Mouse (Mus musculus) limb, embryonic 12.5 days (tissue): ENCODE results near the gene Hes2. TPM values are rescaled to one million over a fixed set of nuclear protein-coding genes. Genes with fewer than 3 reads are reported as not detected.

ENCODE experiments used
- ATAC-seq: fragments of 200-750 bp; cut with Nextera tagmentation; 2 replicates; pipeline ENCODE4 v1.8.0; 2017; ENCODE audit warnings: low read depth, moderate TSS enrichment; ENCODE audit not compliant: insufficient number of reproducible peaks, insufficient read depth, low FRiP score, low TSS enrichment
- H3K27ac ChIP-seq: fragments of 300-500 bp; sonication (generic); 2 replicates; pipeline ENCODE4 v1.5.1; 2016; ENCODE audit warnings: mild to moderate bottlenecking, moderate library complexity
- H3K27me3 ChIP-seq: fragments of 300-500 bp; sonication (generic); 2 replicates; pipeline ENCODE4 v1.6.1; 2016; ENCODE audit warnings: mild to moderate bottlenecking, moderate library complexity
- H3K36me3 ChIP-seq: fragments of 300-500 bp; sonication (generic); 2 replicates; pipeline ENCODE4 v1.6.1; 2016; ENCODE audit warnings: mild to moderate bottlenecking, moderate library complexity
- H3K4me1 ChIP-seq: fragments of 300-500 bp; sonication (generic); replicated peaks from 2 replicates; pipeline ENCODE4 v1.6.1; 2016
- H3K4me2 ChIP-seq: fragments of 300-500 bp; sonication (generic); 2 replicates; pipeline ENCODE4 v1.6.1; 2016; ENCODE audit warnings: mild to moderate bottlenecking, moderate library complexity
- H3K4me3 ChIP-seq: fragments of 300-500 bp; sonication (generic); replicated peaks from 2 replicates; pipeline ENCODE4 v1.5.1; 2016; ENCODE audit warnings: mild to moderate bottlenecking
- H3K9ac ChIP-seq: fragments of 300-500 bp; sonication (generic); replicated peaks from 2 replicates; pipeline ENCODE4 v1.6.1; 2016; ENCODE audit warnings: mild to moderate bottlenecking, moderate library complexity
- H3K9me3 ChIP-seq: fragments of 300-500 bp; sonication (generic); 2 replicates; pipeline ENCODE4 v1.6.1; 2016; ENCODE audit warnings: mild to moderate bottlenecking, moderate library complexity
- WGBS: fragments of 180-500 bp; shearing (Covaris S2); methylation state at CpG from one replicate; pipeline ENCODE4 v1.1.7; 2016; 5-methylcytosine and 5-hydroxymethylcytosine counted together
- polyA plus RNA-seq: library from polyadenylated mRNA; unstranded; fragments of >200 nt; fragmentation: Nextera tagmentation; extraction: Ambion mirVana; gene quantifications from 2 replicates; pipeline ENCODE4 v1.2.1, GENCODE M21; 2016

Hes2 gene
- polyA plus RNA-seq, 1 experiment from 2014 or later: not detected

DNA sequence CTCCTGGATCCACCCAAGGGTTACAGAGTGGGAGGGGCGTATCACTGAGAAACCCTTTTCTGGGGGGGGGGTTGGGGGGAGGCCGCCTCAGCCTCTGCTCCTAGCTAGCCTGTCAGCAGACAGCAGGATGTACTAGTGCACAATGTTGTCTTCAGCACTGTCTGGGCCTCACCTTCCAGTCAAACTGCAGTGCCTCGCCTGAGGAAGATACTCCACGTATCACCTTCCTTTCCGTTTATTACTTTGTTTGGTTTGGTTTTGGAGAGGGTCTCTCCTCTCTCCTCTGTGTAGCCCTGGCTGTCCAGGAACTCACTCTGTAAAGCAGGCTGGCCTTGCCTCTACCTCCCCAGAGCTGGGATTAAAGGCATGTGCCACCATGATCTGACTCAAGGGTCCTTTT is 25.5 kb upstream of the Hes2 start:
- 50% methylated on average over 5 of the region's 5 CpGs for WGBS
- Histone ChIP-seq H3K4me2 (no peak overlapping the region), H3K27me3 (peaks cover 92% of the 10 kb centered on the region), H3K9me3 (no peaks in the 10 kb centered on the region), H3K4me1 (peaks cover 32% of the 10 kb centered on the region), H3K9ac (no peak overlapping the region), H3K4me3 (no peak overlapping the region), H3K36me3 (no peaks in the 10 kb centered on the region), H3K27ac (no peak overlapping the region)
- ATAC-seq: no peak

DNA sequence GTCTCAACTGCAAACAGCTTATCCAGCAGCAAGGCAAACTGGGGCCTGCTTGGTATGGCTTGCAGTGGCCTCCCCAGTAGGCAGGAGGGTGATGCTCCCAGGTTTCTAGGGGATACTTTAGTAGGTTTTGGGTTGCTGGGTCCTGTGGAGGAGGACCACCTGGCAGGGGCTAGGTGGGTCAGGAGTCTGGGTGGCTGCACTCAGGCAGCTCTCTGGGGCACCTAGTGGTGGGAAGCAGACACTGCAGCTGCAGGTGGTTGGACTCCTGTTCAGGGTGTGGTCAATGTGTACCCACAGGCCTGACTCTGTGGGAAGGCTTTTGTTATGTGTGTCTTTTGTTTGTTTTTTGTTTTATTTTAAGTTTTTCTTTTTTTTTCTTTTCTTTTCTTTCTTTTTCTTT is 24.2 kb upstream of the Hes2 start:
- no peaks in the 10 kb centered on the region for H3K9me3 ChIP-seq
- no peak for ATAC-seq
- no peak overlapping the region for H3K4me3 ChIP-seq
- H3K4me1 ChIP-seq: peaks cover 38% of the 10 kb centered on the region
- H3K4me2 ChIP-seq: no peak overlapping the region
- peaks cover 90% of the 10 kb centered on the region for H3K27me3 ChIP-seq
- no peak overlapping the region for H3K9ac ChIP-seq
- H3K27ac ChIP-seq: no peak overlapping the region
- H3K36me3 ChIP-seq: no peaks in the 10 kb centered on the region

DNA sequence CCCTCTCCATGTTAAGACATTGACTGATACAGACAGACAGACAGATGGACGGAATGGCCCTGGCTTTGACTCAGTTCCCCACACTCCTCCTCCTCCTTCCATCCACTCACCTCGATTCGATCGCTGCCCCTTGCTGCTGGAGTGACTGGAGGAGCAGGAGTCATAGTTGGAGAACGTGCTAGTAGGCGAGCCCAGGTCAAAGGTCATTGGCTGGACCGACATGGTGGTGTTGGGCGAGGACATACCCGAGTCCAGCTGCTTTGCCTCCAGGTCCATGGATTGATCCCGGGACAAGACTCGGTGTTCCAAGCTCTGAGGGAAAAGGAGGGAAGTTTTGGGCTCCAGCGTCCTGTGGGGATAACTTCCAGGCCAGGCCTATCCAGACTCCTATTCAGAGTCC is 23.3 kb upstream of the Hes2 start:
- Histone ChIP-seq H3K27ac (no peak overlapping the region), H3K9me3 (no peaks in the 10 kb centered on the region), H3K36me3 (no peaks in the 10 kb centered on the region), H3K4me2 (no peak overlapping the region), H3K4me1 (peaks cover 34% of the 10 kb centered on the region), H3K9ac (no peak overlapping the region), H3K4me3 (no peak overlapping the region), H3K27me3 (peaks cover 87% of the 10 kb centered on the region)
- no peak for ATAC-seq
- 83% methylated on average over 12 of the region's 12 CpGs for WGBS

DNA sequence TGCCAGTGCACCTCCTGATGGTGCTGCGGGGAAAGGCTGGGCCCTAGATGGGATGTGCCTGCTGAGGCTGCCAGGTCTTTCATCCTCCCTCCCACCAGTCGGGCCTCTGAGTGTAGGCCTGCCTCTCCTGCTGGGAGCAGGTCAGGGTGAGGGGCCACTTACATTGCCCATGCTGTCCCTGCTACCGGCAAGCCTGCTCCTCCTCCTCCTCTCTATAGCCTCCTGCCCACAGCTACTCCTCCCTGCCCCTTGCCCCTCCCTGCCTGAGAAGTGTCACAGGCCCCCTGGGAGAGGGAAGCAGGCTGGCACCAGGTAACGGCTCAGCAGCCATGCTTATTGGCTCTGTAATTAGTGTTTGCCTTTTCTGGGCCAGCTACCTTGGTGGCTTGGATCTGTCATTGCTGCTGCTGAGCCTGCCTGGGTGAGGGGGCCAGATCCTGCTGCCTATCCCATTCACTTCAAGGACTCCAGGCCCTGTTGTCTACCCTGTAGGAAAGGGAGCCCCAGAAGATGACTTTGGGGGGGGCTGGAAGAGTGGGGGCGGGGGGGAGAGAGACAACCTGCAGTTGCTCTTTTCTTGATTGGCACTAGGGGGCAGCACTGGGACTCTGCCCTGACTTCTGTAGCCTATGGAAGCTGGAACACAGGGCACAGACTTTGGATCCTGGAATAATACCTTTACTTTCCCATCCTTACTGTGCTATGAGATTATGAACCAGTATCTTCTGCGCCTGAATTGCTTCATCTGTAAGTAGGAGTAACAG is 22.4 kb upstream of the Hes2 start:
- H3K27ac ChIP-seq: no peak overlapping the region
- H3K9me3 ChIP-seq: no peaks in the 10 kb centered on the region
- H3K4me2 ChIP-seq: no peak overlapping the region
- no peak overlapping the region for H3K4me3 ChIP-seq
- ATAC-seq: no peak
- H3K4me1 ChIP-seq: peaks cover 25% of the 10 kb centered on the region
- peaks cover 87% of the 10 kb centered on the region for H3K27me3 ChIP-seq
- WGBS: 29% methylated on average over 6 of the region's 6 CpGs
- no peaks in the 10 kb centered on the region for H3K36me3 ChIP-seq
- H3K9ac ChIP-seq: no peak overlapping the region

DNA sequence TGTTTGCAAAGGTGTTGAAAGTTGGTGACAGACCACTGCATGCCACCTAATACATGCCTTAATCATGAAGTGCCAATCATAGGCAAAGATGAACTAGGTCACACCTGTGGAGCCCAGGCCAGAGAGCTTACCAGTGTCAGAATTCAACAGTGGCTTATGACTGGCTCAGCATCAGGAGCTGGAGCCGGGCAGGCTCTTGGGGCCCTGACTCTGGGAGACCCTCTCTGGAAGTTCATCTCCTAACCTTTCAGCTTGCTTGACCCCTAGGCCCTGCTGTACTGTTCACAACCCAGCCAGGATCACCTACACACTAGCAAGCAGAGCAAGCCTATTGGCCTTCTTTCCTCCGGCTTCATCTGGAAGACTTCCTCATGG is 21.8 kb upstream of the Hes2 start:
- H3K27me3 ChIP-seq: peaks cover 87% of the 10 kb centered on the region
- no peaks in the 10 kb centered on the region for H3K9me3 ChIP-seq
- H3K9ac ChIP-seq: no peak overlapping the region
- H3K4me2 ChIP-seq: no peak overlapping the region
- 86% methylated on average over 2 of the region's 2 CpGs for WGBS
- no peak overlapping the region for H3K4me3 ChIP-seq
- H3K4me1 ChIP-seq: peaks cover 19% of the 10 kb centered on the region
- no peaks in the 10 kb centered on the region for H3K36me3 ChIP-seq
- no peak for ATAC-seq
- no peak overlapping the region for H3K27ac ChIP-seq

DNA sequence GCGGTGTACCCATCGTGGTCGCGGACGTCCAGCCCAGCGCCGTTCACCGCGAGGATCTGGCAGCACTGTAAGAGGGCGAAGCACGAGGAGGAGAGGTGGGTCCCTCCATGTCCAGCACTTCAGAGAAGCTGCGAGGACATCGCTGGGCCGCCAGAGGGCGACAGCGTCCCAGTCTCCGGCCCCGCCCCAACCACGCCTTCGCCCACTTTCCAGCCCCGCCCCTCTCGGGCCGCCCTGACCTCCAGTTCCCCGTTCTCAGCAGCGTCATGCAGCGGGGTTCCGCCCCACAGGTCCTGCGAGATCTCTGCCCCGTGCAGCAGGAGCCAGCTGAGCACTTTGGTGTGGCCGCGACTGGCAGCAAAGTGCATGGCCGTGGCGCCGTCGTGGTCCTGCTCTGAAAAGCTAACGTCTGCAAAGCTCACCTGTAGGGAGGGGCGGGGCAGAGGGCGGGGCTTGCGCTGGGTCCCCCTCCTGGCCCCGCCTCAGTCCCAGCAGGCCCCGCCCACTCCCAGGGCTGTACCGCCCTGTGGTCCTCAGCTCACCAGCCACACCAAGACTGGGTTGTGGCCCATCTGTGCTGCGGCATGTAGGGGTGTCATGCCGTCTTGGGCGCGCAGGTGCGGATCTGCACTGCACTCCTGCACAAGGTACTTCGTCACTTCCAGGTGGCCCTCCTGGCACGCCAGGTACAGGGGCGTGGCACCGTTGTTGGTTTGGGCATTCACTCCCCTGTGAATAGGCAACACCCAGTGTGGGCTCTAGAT is 20.0 kb upstream of the Hes2 start:
- peak; percentile 83 for ATAC-seq
- no peaks in the 10 kb centered on the region for H3K9me3 ChIP-seq
- peaks cover 77% of the 10 kb centered on the region for H3K27me3 ChIP-seq
- peak overlapping the region; percentile 64 for H3K4me2 ChIP-seq
- H3K4me3 ChIP-seq: peak overlapping the region; percentile 44
- H3K27ac ChIP-seq: no peak overlapping the region
- WGBS: 2% methylated on average over 51 of the region's 51 CpGs
- no peaks in the 10 kb centered on the region for H3K36me3 ChIP-seq
- H3K9ac ChIP-seq: no peak overlapping the region
- H3K4me1 ChIP-seq: peaks cover 6% of the 10 kb centered on the region

DNA sequence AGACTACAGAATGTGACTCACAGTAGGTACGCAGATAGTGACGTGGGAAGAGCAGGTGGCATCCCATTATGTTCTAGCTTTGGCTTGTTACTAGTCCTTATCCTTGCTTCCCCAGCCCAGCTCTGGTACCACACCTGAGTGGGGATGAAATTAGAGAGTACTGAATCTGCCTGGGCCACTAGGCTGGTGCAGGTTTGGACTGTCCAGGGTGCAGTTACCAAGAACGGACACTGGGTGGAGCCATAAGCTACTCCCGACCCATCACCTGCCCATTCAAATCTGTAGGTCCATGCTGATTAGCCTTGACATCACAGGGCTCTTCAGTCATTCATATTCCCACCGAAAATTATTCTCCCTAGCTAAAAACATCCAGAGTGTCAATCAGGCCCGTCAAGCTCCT is 18.2 kb upstream of the Hes2 start:
- Histone ChIP-seq H3K27me3 (peaks cover 74% of the 10 kb centered on the region), H3K27ac (no peak overlapping the region), H3K4me3 (no peak overlapping the region), H3K4me1 (peaks cover 6% of the 10 kb centered on the region), H3K9ac (no peak overlapping the region), H3K9me3 (no peaks in the 10 kb centered on the region), H3K36me3 (no peaks in the 10 kb centered on the region), H3K4me2 (no peak overlapping the region)
- 26% methylated on average over 6 of the region's 6 CpGs for WGBS
- ATAC-seq: no peak

DNA sequence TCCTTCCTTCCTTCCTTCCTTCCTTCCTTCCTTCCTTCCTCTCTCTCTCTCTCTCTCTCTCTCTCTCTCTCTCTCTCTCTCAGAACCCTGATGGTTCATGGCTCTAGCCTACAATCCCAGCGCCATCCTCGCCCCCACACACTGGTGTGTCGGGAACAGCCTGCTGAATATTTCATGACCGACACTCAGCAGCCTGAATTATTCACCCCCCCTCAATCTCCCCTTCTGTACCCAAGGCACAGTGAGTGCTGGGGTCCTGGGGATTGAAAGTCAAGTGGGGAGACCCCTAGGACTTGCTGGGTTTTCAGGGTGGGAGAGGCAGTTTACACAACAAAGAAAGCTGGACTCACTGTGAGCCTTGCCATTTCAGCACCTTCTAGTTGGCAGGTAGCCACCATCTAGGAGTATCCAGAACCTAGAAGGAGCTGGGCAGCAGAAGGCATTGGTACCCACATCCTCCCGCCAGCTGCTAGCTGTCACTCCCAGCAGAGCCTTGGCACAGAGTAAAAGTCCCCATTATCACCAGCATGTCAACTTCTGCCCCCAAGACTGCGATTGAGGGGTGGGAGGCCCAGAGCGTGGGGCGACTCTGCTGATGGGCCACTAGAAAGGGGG is 17.0 kb upstream of the Hes2 start:
- 71% methylated on average over 8 of the region's 8 CpGs for WGBS
- no peaks in the 10 kb centered on the region for H3K36me3 ChIP-seq
- peaks cover 6% of the 10 kb centered on the region for H3K4me1 ChIP-seq
- no peak overlapping the region for H3K4me2 ChIP-seq
- no peak overlapping the region for H3K9ac ChIP-seq
- no peak overlapping the region for H3K27ac ChIP-seq
- ATAC-seq: no peak
- no peak overlapping the region for H3K4me3 ChIP-seq
- peaks cover 73% of the 10 kb centered on the region for H3K27me3 ChIP-seq
- H3K9me3 ChIP-seq: no peaks in the 10 kb centered on the region

DNA sequence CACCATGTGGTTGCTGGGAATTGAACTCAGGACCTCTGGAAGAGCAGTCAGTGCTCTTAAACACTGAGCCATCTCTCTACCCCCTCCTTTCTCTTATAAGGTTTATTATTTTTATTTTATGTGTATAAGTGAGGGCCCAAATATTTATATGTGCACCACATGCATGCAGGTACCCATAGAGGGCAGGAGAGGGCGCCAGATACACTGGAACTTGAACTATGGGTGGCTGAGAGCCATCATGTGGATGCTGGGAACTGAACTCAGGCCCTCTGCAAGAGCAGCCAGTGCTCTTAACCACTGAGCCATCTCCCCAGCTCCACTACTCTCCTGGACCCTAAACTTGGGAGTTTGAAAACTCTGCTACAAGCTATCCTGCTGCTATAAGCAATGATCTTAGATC is 15.0 kb upstream of the Hes2 start:
- Histone ChIP-seq H3K4me3 (no peak overlapping the region), H3K36me3 (no peaks in the 10 kb centered on the region), H3K27me3 (peaks cover 70% of the 10 kb centered on the region), H3K9me3 (no peaks in the 10 kb centered on the region), H3K4me1 (peaks cover 4% of the 10 kb centered on the region), H3K27ac (no peak overlapping the region), H3K4me2 (no peak overlapping the region), H3K9ac (no peak overlapping the region)
- no peak for ATAC-seq
- WGBS: 17% methylated on average over 1 of the region's 1 CpGs

DNA sequence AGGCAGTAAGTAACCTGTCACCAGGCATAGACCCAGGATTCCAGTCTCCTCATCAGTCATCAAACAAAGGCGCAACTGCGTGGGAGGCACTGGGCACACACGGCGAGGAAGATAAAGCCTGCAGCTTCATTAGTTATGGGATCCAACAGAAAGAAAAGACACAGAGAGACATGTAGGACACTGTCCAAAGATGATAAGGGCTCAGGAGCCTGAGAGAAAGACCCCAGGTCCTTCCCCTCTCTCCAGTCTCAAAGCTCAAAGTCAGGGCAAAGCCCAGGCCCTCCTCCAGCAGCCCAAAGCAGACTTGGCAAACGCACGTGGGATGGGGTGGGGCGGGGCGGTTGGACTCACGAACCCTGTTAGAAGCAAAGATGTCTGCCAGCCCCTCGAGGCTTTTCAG is 13.2 kb upstream of the Hes2 start:
- no peak for ATAC-seq
- Histone ChIP-seq H3K27me3 (peaks cover 73% of the 10 kb centered on the region), H3K4me1 (no peaks in the 10 kb centered on the region), H3K4me2 (no peak overlapping the region), H3K4me3 (no peak overlapping the region), H3K36me3 (no peaks in the 10 kb centered on the region), H3K9me3 (no peaks in the 10 kb centered on the region), H3K27ac (no peak overlapping the region), H3K9ac (no peak overlapping the region)
- whole genome bisulfite sequencing: 73% methylated on average over 10 of the region's 10 CpGs

DNA sequence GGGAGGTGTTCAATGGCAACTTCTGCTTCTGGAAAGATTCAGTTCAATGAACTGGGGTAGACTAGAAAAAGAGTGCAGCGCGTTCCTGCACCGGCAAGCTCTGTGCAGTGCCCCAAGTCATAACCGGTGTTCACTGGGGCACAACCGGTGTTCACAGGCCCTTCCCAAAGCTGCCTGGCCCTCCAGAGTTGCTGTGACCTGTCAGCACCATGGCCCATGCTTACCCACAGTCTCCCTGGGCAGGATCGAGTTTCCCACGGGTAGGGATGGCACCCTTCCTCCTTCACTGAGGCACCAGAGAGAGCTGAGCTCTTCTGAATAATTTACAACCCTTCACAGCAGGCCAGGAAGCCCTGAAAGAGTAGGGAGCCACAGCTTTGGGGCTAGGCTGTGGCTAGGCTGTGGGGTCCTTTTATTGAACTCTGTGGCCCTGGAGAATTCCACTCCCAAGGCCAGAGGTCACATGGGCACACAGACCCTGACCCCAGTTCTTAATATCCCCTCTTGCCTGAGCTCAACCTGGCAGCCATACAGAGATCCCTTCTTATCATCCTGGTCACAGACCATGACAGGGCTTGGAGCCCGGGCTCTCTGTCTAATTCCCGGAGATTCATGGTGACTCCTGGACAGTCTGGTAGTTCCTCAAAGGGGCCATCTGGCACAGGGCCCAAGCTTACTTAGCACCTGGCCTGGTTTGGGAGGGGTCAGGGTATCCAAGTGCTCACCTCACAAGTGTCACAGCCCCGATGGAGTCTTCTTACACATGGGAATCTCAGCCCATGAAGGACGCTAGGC is 12.4 kb upstream of the Hes2 start:
- no peak overlapping the region for H3K27ac ChIP-seq
- no peak for ATAC-seq
- peaks cover 73% of the 10 kb centered on the region for H3K27me3 ChIP-seq
- H3K4me1 ChIP-seq: no peaks in the 10 kb centered on the region
- 0 out of 2 replicates have a peak overlapping the region, but pooled peaks have one; percentile 27 for H3K9ac ChIP-seq
- H3K4me3 ChIP-seq: no peak overlapping the region
- WGBS: 52% methylated on average over 11 of the region's 11 CpGs
- H3K9me3 ChIP-seq: no peaks in the 10 kb centered on the region
- no peak overlapping the region for H3K4me2 ChIP-seq
- no peaks in the 10 kb centered on the region for H3K36me3 ChIP-seq
